Mouse (Mus musculus) liver, embryonic 16.5 days (tissue): Measurements from ENCODE around the gene Eapp. TPM values are rescaled to one million over a fixed set of nuclear protein-coding genes. Genes with fewer than 3 reads are reported as not detected.

Source experiments
- ATAC-seq: fragments of 200-750 bp; cut with Nextera tagmentation; 2 replicates; pipeline ENCODE4 v1.8.0; 2017; ENCODE audit warnings: low read depth, mild to moderate bottlenecking, moderate number of reproducible peaks, moderate library complexity
- H3K27ac ChIP-seq: fragments of 300-500 bp; sonication (generic); 2 replicates; pipeline ENCODE4 v1.5.1; 2014; ENCODE audit warnings: mild to moderate bottlenecking, low read length
- H3K27me3 ChIP-seq: fragments of 300-500 bp; sonication (generic); 2 replicates; pipeline ENCODE4 v1.6.1; 2014; ENCODE audit warnings: low read depth, low read length, mixed read lengths; ENCODE audit not compliant: control insufficient read depth, insufficient read depth
- H3K36me3 ChIP-seq: fragments of 300-500 bp; sonication (generic); 2 replicates; pipeline ENCODE4 v1.6.1; 2014; ENCODE audit warnings: mild to moderate bottlenecking; ENCODE audit not compliant: control insufficient read depth, insufficient read depth
- H3K4me1 ChIP-seq: fragments of 300-500 bp; sonication (generic); 2 replicates; pipeline ENCODE4 v1.6.1; 2014; ENCODE audit warnings: low read depth, low read length, mixed read lengths; ENCODE audit not compliant: control insufficient read depth
- H3K4me2 ChIP-seq: fragments of 300-500 bp; sonication (generic); 2 replicates; pipeline ENCODE4 v1.6.1; 2014; ENCODE audit warnings: low read depth, low read length, mixed read lengths
- H3K4me3 ChIP-seq: fragments of 300-500 bp; sonication (generic); 2 replicates; pipeline ENCODE4 v1.5.1; 2014; ENCODE audit warnings: low read depth, mild to moderate bottlenecking, low read length
- H3K9ac ChIP-seq: fragments of 300-500 bp; sonication (generic); 2 replicates; pipeline ENCODE4 v1.6.1; 2014; ENCODE audit warnings: low read depth, low read length
- H3K9me3 ChIP-seq: fragments of 300-500 bp; sonication (generic); replicated peaks from 2 replicates; pipeline ENCODE4 v1.6.1; 2016; ENCODE audit warnings: low read length; ENCODE audit not compliant: control insufficient read depth
- WGBS: fragments of 180-500 bp; shearing (Covaris S2); extraction: QIAGEN DNeasy Blood & Tissue Kit; methylation state at CpG from one replicate; pipeline ENCODE4 v1.1.7; 2014; ENCODE audit not compliant: insufficient replicate concordance; 5-methylcytosine and 5-hydroxymethylcytosine counted together
- polyA plus RNA-seq: library from polyadenylated mRNA; unstranded; fragments of >200 nt; fragmentation: Nextera tagmentation; extraction: Ambion mirVana; gene quantifications from 2 replicates; pipeline ENCODE4 v1.2.1, GENCODE M21; 2015

Gene Eapp
- polyA plus RNA-seq, 1 experiment from 2014 or later, result 36.9 TPM

GRCm38 (mm10) chr12:54658425-54659092 lies 37.1 kb downstream of the Eapp start:
- 37% methylated on average over 7 of the region's 7 CpGs for WGBS
- H3K9me3 ChIP-seq, result no peaks in the 10 kb centered on the region
- H3K36me3 ChIP-seq, result no peaks in the 10 kb centered on the region
- peaks cover 22% of the 10 kb centered on the region for H3K4me1 ChIP-seq
- H3K4me2 ChIP-seq, result no peak overlapping the region
- no peak overlapping the region for H3K4me3 ChIP-seq
- H3K27ac ChIP-seq, result no peak overlapping the region
- H3K9ac ChIP-seq, result no peak overlapping the region
- no peak for ATAC-seq
- H3K27me3 ChIP-seq, result no peaks in the 10 kb centered on the region

GRCm38 (mm10) chr12:54657951-54658350 lies 37.7 kb downstream of the Eapp start:
- WGBS, result 78% methylated on average over 5 of the region's 5 CpGs
- H3K27ac ChIP-seq, result no peak overlapping the region
- no peaks in the 10 kb centered on the region for H3K36me3 ChIP-seq
- H3K9me3 ChIP-seq, result no peaks in the 10 kb centered on the region
- H3K9ac ChIP-seq, result no peak overlapping the region
- H3K4me1 ChIP-seq, result peaks cover 25% of the 10 kb centered on the region
- no peaks in the 10 kb centered on the region for H3K27me3 ChIP-seq
- H3K4me2 ChIP-seq, result no peak overlapping the region
- no peak overlapping the region for H3K4me3 ChIP-seq
- ATAC-seq, result no peak

- peak overlapping the region; percentile 84 for H3K4me2 ChIP-seq
- 49% methylated on average over 2 of the region's 2 CpGs for WGBS
- no peaks in the 10 kb centered on the region for H3K9me3 ChIP-seq
- H3K4me3 ChIP-seq, result no peak overlapping the region
- ATAC-seq, result no peak
- H3K36me3 ChIP-seq, result no peaks in the 10 kb centered on the region
- no peak overlapping the region for H3K9ac ChIP-seq
- no peak overlapping the region for H3K27ac ChIP-seq
- H3K4me1 ChIP-seq, result peaks cover 31% of the 10 kb centered on the region
- no peaks in the 10 kb centered on the region for H3K27me3 ChIP-seq
These were observed 38.5 kb downstream of the Eapp start for GRCm38 (mm10) chr12:54657226-54657625.

GRCm38 (mm10) chr12:54656396-54657171 lies 39.1 kb downstream of the Eapp start, which contains the start of gene Sptssa:
Sptssa (minus strand) TSS chr12:54656573.
- peak within 1 kb of the TSS; percentile 82 for H3K9ac ChIP-seq
- peak within 1 kb of the TSS; percentile 42 for H3K27ac ChIP-seq
- H3K4me2 ChIP-seq, result peak within 1 kb of the TSS; percentile 84
- no peaks in the 10 kb centered on the region for H3K36me3 ChIP-seq
- 8% methylated on average over 53 of the region's 53 CpGs for WGBS
- H3K27me3 ChIP-seq, result no peaks in the 10 kb centered on the region
- H3K4me1 ChIP-seq, result peaks cover 31% of the 10 kb centered on the region
- peak within 1 kb of the TSS; percentile 78 for H3K4me3 ChIP-seq
- no peaks in the 10 kb centered on the region for H3K9me3 ChIP-seq
- peak; percentile 100 for ATAC-seq

GRCm38 (mm10) chr12:54656039-54656395 lies 39.7 kb downstream of the Eapp start:
- H3K9me3 ChIP-seq, result no peaks in the 10 kb centered on the region
- H3K4me2 ChIP-seq, result peak overlapping the region; percentile 84
- H3K36me3 ChIP-seq, result no peaks in the 10 kb centered on the region
- peak overlapping the region; percentile 42 for H3K27ac ChIP-seq
- peak overlapping the region; percentile 82 for H3K9ac ChIP-seq
- no peaks in the 10 kb centered on the region for H3K27me3 ChIP-seq
- 0% methylated on average over 22 of the region's 22 CpGs for WGBS
- H3K4me3 ChIP-seq, result peak overlapping the region; percentile 78
- H3K4me1 ChIP-seq, result peaks cover 31% of the 10 kb centered on the region
- ATAC-seq, result peak; percentile 14

GRCm38 (mm10) chr12:54655292-54656038 lies 40.2 kb downstream of the Eapp start:
- Histone ChIP-seq H3K36me3 (no peaks in the 10 kb centered on the region), H3K4me1 (peaks cover 31% of the 10 kb centered on the region), H3K27ac (peak overlapping the region; percentile 42), H3K4me2 (peak overlapping the region; percentile 84), H3K4me3 (peak overlapping the region; percentile 78), H3K27me3 (no peaks in the 10 kb centered on the region), H3K9ac (peak overlapping the region; percentile 82), H3K9me3 (no peaks in the 10 kb centered on the region)
- 13% methylated on average over 16 of the region's 16 CpGs for WGBS
- ATAC-seq, result no peak

GRCm38 (mm10) chr12:54654741-54655140 lies 41.0 kb downstream of the Eapp start:
- H3K4me1 ChIP-seq, result peaks cover 31% of the 10 kb centered on the region

GRCm38 (mm10) chr12:54654141-54654540 lies 41.6 kb downstream of the Eapp start:
- no peaks in the 10 kb centered on the region for H3K9me3 ChIP-seq
- no peaks in the 10 kb centered on the region for H3K36me3 ChIP-seq
- no peak for ATAC-seq
- H3K27me3 ChIP-seq, result no peaks in the 10 kb centered on the region
- peak overlapping the region; percentile 84 for H3K4me2 ChIP-seq
- H3K4me3 ChIP-seq, result 0 out of 2 replicates have a peak overlapping the region, but pooled peaks have one; percentile 24
- H3K27ac ChIP-seq, result peak overlapping the region; percentile 35; the same call in 1 of the 2 replicates
- 14% methylated on average over 4 of the region's 4 CpGs for WGBS
- no peak overlapping the region for H3K9ac ChIP-seq
- peaks cover 31% of the 10 kb centered on the region for H3K4me1 ChIP-seq

More at GRCm38 (mm10) chr12:54654741-54655140, 41.0 kb downstream of the Eapp start:
- no peak overlapping the region for H3K9ac ChIP-seq
- peak overlapping the region; percentile 35; the same call in 1 of the 2 replicates for H3K27ac ChIP-seq
- no peak for ATAC-seq
- peak overlapping the region; percentile 84 for H3K4me2 ChIP-seq
- no peaks in the 10 kb centered on the region for H3K36me3 ChIP-seq
- 61% methylated on average over 1 of the region's 1 CpGs for WGBS
- peak overlapping the region; percentile 24 for H3K4me3 ChIP-seq
- H3K9me3 ChIP-seq, result no peaks in the 10 kb centered on the region
- no peaks in the 10 kb centered on the region for H3K27me3 ChIP-seq
